Mouse (Mus musculus) cerebellum, adult 2 months (tissue): Measurements from ENCODE around the gene Wnt5b.

ENCODE experiments used
- CTCF ChIP-seq: fragments of 200-500 bp; IDR thresholded peaks from 2 replicates; pipeline ENCODE4 v1.5.1; 2011; ENCODE audit warnings: low read depth, mild to moderate bottlenecking, control low read depth, low read length, moderate library complexity, borderline replicate concordance; ENCODE audit not compliant: insufficient read depth
- POLR2A ChIP-seq: fragments of 200-500 bp; IDR thresholded peaks from 2 replicates; pipeline ENCODE4 v1.6.1; 2011; ENCODE audit warnings: low read length, control low read depth, borderline replicate concordance; ENCODE audit not compliant: insufficient read depth

DNA sequence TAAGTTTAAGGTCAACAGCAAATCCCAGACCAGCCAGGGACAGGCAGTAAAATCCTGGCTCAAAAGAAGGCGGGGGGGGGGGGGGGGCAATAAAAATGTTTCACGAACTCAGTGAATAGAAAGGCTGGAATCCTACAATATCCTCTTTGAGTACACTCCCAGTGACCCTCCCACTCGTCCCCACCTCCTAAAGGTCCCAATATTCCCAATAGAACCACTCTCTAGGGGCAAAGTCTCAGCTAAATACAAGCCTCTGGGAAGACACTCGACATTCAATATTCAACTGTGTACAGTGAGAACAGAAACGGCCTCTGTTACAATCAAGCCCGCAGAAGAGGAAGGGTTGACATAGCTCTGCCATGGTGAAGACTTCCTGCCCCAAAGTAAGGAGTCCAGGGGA, 136.3 kb downstream of the Wnt5b start:
- TF ChIP-seq CTCF (no peak), POLR2A (no peak)
